Mouse (Mus musculus) inflammation-experienced regulatory T-cells, adult 16 weeks (primary cell): ENCODE measurements around the gene Exosc5. TPM values are rescaled to one million over a fixed set of nuclear protein-coding genes. Genes with fewer than 3 reads are reported as not detected.

ENCODE experiments used
- polyA plus RNA-seq: library from polyadenylated mRNA; unstranded; fragments of 100-300 nt; shearing (Covaris generic); gene quantifications from one replicate; pipeline ENCODE4 v1.2.1, GENCODE M21; 2017

Gene Exosc5
- polyA plus RNA-seq = 124 TPM

DNA sequence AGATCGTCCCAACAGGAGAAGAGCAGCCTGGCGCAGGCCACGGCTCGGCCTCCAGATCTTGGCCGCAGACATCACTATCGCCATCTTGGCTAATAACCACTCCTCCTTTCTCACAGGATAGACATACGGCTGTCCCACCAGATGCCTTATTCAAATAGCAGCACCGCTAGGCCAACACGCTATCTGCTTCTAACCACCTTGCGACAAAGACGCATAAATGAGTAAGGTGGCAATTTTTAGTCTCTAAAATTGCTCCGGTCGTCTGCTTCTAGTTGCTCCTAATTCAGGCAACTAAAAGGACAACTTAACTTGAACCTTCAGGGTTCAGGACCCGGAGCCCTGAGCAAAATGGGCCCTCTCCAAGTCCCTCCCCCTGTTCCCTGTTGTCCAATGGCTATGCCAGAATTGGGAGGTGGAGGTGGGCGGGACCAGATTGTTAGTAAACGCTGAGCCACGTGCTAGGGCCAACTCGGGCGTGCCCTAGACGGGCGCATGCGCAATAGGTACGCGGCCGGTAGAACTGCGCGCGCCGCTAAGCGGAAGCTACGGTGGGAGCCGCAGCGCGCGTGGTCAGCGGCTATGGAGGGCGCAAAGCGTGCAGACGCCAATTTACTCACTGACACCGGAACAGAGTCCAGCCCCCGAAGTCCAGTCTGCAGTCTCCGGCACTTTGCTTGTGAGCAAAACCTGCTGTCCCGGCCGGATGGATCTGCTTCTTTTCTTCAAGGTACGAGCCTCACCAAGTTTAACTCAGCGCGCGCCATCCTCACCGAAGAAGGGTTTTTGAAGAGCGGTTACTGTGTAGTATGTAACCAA lies at the start of gene Exosc5, which contains the start of gene Bckdha:
Exosc5 (plus strand) TSS at position 508 of the 816 bp plus-strand sequence.
Bckdha (minus strand) TSS at position 325 of the 816 bp plus-strand sequence.

DNA sequence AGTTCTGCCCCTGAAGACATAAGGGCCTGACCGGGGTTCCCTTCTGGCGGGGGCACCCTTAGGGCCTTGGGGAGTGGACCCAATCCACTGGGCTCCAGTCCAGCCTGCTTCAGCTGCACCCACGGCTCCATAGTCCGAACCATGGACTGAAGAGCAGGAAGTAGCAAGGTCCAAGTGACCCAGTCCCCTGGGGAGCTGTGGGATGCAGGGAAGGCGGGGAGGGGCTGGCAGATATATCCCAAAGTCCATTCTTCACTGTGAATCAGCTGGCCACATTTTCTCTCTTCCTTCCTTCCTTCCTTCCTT lies 43.3 kb upstream of the Exosc5 start, which contains the start of gene Erich4:
Erich4 (minus strand) TSS at position 187 of the 306 bp plus-strand sequence.

DNA sequence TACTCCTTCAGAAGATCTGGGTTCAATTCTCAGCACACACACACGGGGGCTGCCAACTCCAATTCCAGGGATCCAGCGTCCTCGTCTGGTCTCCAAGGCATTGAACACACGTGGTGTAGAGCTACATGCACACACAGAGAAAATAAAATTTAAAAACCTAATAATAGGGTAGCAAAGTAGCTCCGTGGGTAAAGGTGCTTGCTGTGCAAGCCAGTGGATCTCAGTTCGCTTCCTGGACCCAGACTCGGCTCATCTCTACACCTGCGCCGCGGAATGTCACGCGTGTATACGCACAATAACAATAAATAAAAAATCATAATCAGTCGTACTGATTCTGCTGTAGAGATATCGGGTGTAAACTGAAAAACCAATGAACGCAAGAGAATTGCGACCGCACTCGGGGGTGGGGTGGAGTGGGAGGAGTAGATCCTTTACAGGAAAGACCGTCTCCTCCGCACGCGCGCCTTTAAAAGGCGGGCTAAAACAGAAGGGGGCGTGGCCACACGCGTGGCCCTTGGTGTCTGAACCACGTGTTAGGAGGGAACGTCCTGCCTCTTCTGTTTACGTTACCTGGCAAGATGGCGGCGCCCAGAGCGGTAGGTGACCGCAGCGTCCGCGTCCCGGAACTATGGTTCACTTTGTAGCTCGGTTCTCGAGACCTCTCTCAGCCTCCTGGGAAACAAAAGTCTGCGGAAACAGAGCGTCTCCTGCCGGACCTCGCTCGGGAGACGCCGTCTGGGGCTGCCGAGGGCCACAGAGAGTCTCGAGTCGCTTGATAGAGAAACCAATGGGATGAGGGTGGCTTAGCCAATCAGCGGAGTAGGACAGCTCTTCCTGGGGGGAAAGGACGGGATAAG lies 39.9 kb upstream of the Exosc5 start, which contains the start of gene Dmac2:
Dmac2 (plus strand) TSS at position 550 of the 857 bp plus-strand sequence.

DNA sequence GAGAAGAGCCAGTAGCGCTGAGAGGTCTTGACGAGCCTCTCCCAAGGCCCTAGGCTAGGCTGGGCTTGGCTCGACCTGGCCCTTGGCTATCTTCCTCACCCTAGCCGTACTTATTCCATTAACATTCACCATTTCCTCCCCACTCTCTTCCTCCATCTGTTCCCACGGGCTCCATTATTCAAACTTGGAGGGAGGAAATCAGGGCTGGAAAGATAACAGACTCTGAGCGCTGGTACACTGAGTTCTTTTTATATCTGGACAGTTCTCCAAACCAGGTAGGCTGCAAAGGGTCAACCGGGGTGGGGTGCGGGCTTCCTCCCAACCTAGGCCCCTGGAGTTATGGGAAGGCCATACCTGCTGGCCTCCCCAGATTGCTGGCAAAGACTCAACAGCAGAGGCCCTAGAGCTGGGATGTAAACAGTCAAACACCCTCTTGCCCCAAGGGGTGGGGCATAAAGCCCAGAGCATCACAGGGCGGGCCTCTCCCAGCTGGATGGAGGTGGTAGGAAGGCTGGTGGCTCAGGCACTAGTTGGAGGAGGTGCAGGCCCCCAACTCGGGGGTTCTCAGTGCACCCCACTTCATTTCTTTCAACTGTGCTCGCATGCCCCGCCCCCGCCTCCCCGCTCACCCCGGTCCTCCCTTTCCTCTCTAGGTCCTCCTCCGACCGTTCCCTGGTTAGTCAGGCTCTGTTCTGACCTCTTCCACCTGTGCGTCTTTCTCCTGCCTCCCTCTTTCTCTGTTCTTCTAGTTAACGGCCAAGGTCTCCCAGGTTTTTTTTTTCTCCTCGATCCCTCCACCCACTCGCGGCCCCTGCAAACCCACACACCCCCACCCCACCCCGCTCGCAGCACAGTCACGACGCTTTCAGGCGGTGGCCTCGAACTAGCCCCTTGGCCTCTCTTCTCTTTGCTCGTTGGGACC lies 32.2 kb upstream of the Exosc5 start, which contains the start of gene B3gnt8:
B3gnt8 (plus strand) TSS at position 146 of the 922 bp plus-strand sequence.

DNA sequence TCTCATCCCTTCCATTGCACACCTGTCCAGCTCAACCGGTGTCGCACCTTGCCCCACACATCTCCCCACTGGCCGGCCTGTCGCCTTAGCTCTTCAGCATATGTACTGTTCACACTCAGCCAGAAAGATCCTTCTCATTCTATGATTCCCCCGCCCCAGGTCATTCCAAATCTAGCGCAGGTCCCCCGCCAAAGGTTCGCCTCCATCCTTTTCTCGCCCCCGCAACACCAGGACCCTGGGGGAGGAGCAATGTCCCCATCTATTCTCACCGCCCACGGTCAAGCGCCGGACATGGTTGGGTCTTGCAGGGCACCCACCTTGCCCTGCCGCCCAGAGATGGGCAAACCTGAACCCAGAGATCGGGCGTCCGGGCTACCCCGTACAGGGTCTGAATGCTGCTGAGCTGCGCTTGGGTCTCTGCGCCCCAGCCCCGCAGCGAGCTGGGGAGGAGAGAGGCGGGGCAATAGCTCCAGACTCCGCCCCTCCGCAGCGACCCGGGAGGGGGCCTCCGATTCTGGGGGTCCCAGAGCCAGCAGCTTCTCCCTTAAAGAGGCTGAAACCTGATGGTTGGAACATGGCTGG lies 15.8 kb downstream of the Exosc5 start, which contains the start of gene Tmem91:
Tmem91 (minus strand) TSS at position 448 of the 582 bp plus-strand sequence.

DNA sequence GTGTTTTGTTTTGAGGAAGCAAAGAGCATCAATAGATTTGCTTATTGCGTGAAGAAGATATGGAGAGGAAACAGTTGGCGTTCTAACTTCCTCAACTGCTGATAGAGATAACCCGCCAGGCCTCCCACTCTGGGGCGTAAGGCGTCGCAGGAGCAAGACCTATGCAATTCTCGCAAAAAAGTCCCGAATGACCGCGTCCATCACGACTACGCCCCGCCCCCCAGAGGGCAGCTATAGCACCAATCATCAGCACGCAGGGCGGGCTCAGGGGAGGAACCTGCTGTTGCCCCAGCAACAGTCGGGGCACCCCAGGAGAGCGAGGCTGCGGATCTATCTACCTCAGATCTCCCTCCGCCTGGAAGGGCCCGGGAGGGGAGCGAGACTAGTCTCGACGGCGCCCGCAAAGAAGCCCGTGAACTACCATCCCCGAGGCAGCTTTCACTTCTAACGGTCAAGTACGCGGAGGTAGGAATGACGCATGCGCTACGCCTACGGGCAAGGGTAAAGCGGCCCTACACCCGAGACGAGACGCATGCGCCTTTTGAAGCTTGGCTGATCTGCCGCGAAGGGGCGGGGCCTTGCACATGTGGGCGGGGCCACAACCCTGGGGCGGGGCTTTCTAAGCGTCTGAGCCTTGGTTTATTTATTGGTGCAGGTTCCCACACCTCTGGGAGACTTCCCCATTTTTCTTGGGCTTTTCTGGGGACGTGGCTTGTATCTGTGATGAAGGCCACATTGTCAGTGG lies 21.7 kb downstream of the Exosc5 start, which contains the start of gene B9d2:
B9d2 (plus strand) TSS at position 267 of the 745 bp plus-strand sequence.

DNA sequence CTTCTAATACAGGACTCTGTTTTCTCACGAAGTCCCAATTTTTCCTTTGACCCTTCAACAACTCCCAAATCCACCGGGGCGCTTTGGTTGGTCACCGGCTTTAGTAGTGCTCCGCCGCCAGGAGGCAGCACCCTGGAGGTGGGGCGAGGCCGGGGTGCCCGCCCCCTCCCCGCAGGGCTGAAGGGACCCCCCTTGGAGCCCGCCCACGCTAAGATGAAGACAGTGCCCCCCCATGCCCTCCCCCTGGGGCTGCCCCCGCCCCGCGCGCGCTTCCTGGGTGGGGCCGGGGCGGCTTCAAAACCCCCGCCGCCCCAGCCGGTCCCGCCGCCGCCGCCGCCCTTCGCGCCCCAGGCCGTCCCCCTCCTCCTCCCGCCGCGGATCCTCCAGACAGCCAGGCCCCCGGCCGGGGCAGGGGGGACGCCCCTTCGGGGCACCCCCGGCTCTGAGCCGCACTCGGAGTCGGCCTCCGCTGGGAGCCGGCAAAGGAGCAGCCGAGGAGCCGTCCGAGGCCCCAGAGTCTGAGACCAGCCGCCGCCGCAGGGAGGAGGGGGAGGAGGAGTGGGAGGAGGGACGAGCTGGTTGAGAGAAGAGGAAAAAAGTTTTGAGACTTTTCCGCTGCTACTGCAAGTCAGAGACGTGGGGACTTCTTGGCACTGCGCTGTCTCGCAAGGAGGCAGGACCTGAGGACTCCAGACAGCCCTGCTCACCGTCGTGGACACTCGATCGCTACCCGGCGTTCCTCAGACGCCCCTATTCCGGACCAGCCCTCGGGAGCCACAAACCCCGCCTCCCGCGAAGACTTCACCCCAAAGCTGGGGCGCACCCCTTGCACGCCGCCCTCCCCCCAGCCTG lies 27.9 kb downstream of the Exosc5 start, which contains the start of gene Tgfb1:
Tgfb1 (plus strand) TSS at position 323 of the 852 bp plus-strand sequence.

DNA sequence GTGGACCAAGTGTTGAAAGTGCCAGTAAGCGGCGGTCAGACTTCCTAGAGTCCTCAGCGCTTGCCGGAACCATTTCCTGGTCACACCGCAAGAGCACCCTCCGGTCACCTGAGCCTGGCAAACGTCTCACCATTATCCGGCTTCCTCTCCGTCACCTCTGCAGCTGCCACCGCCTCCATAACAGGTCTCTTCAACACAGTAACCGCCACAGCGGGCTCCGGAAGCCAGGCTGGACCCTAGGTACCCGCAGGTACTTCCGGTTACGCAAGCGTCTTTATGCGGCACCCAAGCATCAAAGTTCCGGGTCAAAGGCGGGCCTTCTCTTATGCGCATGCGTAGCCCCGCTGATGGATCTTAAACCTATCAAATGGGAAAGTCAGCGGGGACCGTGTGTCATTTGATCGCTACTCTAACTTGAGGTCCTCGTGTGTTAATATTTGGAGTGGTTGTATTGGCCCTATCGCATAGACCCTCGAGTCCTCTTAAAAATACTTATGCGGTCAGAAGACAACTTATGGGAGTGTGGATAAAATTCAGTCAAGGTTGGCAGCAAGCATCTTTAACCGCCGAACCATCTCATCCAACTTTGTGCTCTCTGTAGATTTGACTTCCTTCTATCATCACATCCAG lies 59.9 kb downstream of the Exosc5 start, which contains the start of gene Ccdc97:
Ccdc97 (minus strand) TSS at position 301 of the 630 bp plus-strand sequence.

Other genes with a start within 250 kb of the Exosc5 start
- gene Cxcl17, start 246.3 kb upstream of the Exosc5 start, polyA plus RNA-seq = 0.52 TPM
- gene Ceacam1, start 181.6 kb upstream of the Exosc5 start, polyA plus RNA-seq = 0.60 TPM
- gene Ceacam2, start 119.3 kb upstream of the Exosc5 start, polyA plus RNA-seq = not detected
- not detected for gene Erich4, start 43.3 kb upstream of the Exosc5 start, polyA plus RNA-seq
- 78.3 TPM for gene Dmac2, start 39.8 kb upstream of the Exosc5 start, polyA plus RNA-seq
- 0.84 TPM for gene B3gnt8, start 32.5 kb upstream of the Exosc5 start, polyA plus RNA-seq
- 58.4 TPM for gene Bckdha, start 183 bp upstream of the Exosc5 start, polyA plus RNA-seq
- 5.8 TPM for gene Tmem91, start 16.0 kb downstream of the Exosc5 start, polyA plus RNA-seq
- 57.4 TPM for gene B9d2, start 21.6 kb downstream of the Exosc5 start, polyA plus RNA-seq
- gene Tgfb1, start 27.8 kb downstream of the Exosc5 start, polyA plus RNA-seq = 74.0 TPM
- gene Ccdc97, start 59.9 kb downstream of the Exosc5 start, polyA plus RNA-seq = 78.0 TPM
- 64.0 TPM for gene Hnrnpul1, start 95.6 kb downstream of the Exosc5 start, polyA plus RNA-seq
- 66.4 TPM for gene Axl, start 129.5 kb downstream of the Exosc5 start, polyA plus RNA-seq
- 5.8 TPM for gene Cyp2s1, start 157.7 kb downstream of the Exosc5 start, polyA plus RNA-seq
- not detected for gene Cyp2b10, start 238.5 kb downstream of the Exosc5 start, polyA plus RNA-seq